Mouse (Mus musculus) layer of hippocampus, adult 8-10 months (tissue): ENCODE results near the gene Anapc11. TPM values are rescaled to one million over a fixed set of nuclear protein-coding genes. Genes with fewer than 3 reads are reported as not detected.

Source experiments
- DNase-seq, 2 experiments: peaks; one replicate each; pipeline ENCODE4 v3.0.0; 2022; ENCODE audit warnings: low spot score in 2 of 2
- microRNA-seq, 2 experiments: library from miRNA; unstranded; fragments of <30 nt; microRNA quantifications; one replicate each; pipeline ENCODE4 v1.2.0; 2022
- total RNA-seq, 4 experiments: library from RNA; stranded (reverse); gene quantifications; 2 replicates each; pipeline ENCODE4 v1.2.4; 2022

Gene Anapc11
- total RNA-seq, 4 experiments from 2014 or later: 91.1 to 99.6 (median 93.6) TPM

DNA sequence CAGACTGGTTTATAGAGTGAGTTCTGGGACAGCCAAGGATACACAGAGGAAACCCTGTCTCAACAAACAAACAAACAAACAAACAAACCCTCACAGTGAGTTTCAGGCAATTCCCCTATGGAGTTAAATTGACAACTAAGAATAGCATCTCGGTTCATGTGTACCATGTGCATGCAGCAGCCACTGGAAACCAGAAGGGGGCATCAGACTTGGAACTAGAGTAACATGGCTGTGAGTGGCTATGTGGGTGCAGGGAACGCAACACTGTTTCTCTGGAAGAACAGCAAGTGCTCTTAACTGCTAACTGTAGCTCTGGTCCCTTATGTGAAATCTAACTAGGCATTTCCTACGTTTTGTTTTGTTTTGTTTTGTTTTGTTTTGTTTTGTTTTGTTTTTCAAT lies 53.7 kb downstream of the Anapc11 start:
- no peak for DNase-seq

GRCm38 (mm10) chr11:120654741-120655140 lies 56.5 kb downstream of the Anapc11 start:
- DNase-seq: no peak

DNA sequence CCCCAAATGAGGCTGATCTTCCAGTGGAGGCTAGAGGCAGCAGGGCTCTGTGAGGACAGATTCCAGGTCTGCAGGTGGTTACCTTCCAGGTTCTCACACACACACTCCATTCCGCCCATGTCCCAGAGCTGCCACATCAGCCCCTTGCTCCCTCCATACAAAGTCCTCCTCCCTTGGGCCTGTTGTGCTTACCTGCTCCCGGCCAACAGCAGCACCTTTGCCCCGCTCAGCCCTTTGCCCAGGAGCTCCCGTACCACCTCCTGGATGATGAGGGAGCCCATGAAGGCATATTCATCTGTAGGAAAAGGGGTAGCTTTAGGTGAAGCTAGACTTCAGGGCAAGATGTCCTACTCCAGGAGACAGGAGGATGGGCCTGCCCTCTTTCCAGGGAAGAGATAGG lies 59.1 kb downstream of the Anapc11 start:
- no peak for DNase-seq

Small RNAs within 50 kb of the gene (microRNA-seq; reads per million reads assigned to microRNA genes)
- 0.32 to 2.0 reads per million in 2 experiments for gene Mir6936

Other genes starting within 250 kb of the Anapc11 start
- 1,000 to 10,000 TPM; 1,218 to 1,398 (median 1,309) TPM for gene Actg1, start 249.9 kb upstream of the Anapc11 start, total RNA-seq
- under 1 TPM in 3 of 4 experiments, not detected in 1; 0.49 to 0.79 (median 0.73) TPM for gene Fscn2, start 236.9 kb upstream of the Anapc11 start, total RNA-seq
- 10 to 100 TPM; 16.8 to 19.8 (median 18.7) TPM for gene Faap100, start 219.7 kb upstream of the Anapc11 start, total RNA-seq
- 10 to 100 TPM; 62.8 to 68.5 (median 66.1) TPM for gene Nploc4, start 160.7 kb upstream of the Anapc11 start, total RNA-seq
- 1 to 10 TPM in 1 of 4 experiments, not detected in 3; 2.4 TPM for gene Tspan10, start 155.8 kb upstream of the Anapc11 start, total RNA-seq
- gene Pde6g, start 144.9 kb upstream of the Anapc11 start, total RNA-seq: under 1 TPM in 3 of 4 experiments, not detected in 1; 0.38 to 0.91 (median 0.50) TPM
- gene Oxld1, start 140.4 kb upstream of the Anapc11 start, total RNA-seq: 10 to 100 TPM; 15.7 to 19.0 (median 17.2) TPM
- gene Ccdc137, start 140.3 kb upstream of the Anapc11 start, total RNA-seq: 10 to 100 TPM; 24.7 to 37.0 (median 27.4) TPM
- 10 to 100 TPM; 46.9 to 50.6 (median 50.3) TPM for gene Arl16, start 130.8 kb upstream of the Anapc11 start, total RNA-seq
- gene Mrpl12, start 113.8 kb upstream of the Anapc11 start, total RNA-seq: 10 to 100 TPM; 63.7 to 66.0 (median 64.4) TPM
- 10 to 100 TPM; 22.9 to 28.6 (median 25.0) TPM for gene Slc25a10, start 106.6 kb upstream of the Anapc11 start, total RNA-seq
- under 1 TPM in 1 of 4 experiments, not detected in 3; 0.25 TPM for gene Gcgr, start 67.7 kb upstream of the Anapc11 start, total RNA-seq
- 10 to 100 TPM; 61.1 to 68.7 (median 63.3) TPM for gene Mcrip1, start 48.7 kb upstream of the Anapc11 start, total RNA-seq
- not detected for gene Ppp1r27, start 47.3 kb upstream of the Anapc11 start, total RNA-seq
- gene P4hb, start 25.2 kb upstream of the Anapc11 start, total RNA-seq: 100 to 1,000 TPM; 119 to 147 (median 134) TPM
- 100 to 1,000 TPM; 268 to 314 (median 278) TPM for gene Arhgdia, start 16.8 kb upstream of the Anapc11 start, total RNA-seq
- gene Alyref, start 56 bp upstream of the Anapc11 start, total RNA-seq: 10 to 100 TPM; 38.1 to 61.8 (median 52.9) TPM
- 1 to 10 TPM in 3 of 4 experiments, not detected in 1; 1.3 to 2.7 (median 1.5) TPM for gene Npb, start 10.1 kb downstream of the Anapc11 start, total RNA-seq
- gene Pcyt2, start 19.5 kb downstream of the Anapc11 start, total RNA-seq: 100 to 1,000 TPM; 142 to 164 (median 149) TPM
- 10 to 100 TPM; 43.5 to 49.9 (median 45.4) TPM for gene Sirt7, start 26.8 kb downstream of the Anapc11 start, total RNA-seq
- gene Mafg, start 35.2 kb downstream of the Anapc11 start, total RNA-seq: 10 to 100 TPM; 70.7 to 89.1 (median 77.4) TPM
- gene Pycr1, start 45.3 kb downstream of the Anapc11 start, total RNA-seq: 1 to 10 TPM; 1.1 to 1.6 (median 1.3) TPM
- 1 to 10 TPM; 3.6 to 8.2 (median 6.0) TPM for gene Myadml2, start 49.7 kb downstream of the Anapc11 start, total RNA-seq
- 1 to 10 TPM; 1.5 to 5.4 (median 5.2) TPM for gene Notum, start 62.8 kb downstream of the Anapc11 start, total RNA-seq
- 10 to 100 TPM; 53.0 to 61.0 (median 55.6) TPM for gene Aspscr1, start 74.6 kb downstream of the Anapc11 start, total RNA-seq
- gene Cenpx, start 115.3 kb downstream of the Anapc11 start, total RNA-seq: 10 to 100 TPM; 12.9 to 22.1 (median 17.2) TPM
- gene Lrrc45, start 115.5 kb downstream of the Anapc11 start, total RNA-seq: 10 to 100 TPM; 51.1 to 67.4 (median 65.7) TPM
- 10 to 100 TPM; 33.5 to 43.1 (median 37.5) TPM for gene Rac3, start 123.0 kb downstream of the Anapc11 start, total RNA-seq
- gene Dcxr, start 128.9 kb downstream of the Anapc11 start, total RNA-seq: 10 to 100 TPM in 3 of 4 experiments, 1 to 10 TPM in 1; 8.7 to 21.6 (median 14.5) TPM
- 1 to 10 TPM; 1.6 to 3.7 (median 2.5) TPM for gene Cbr2, start 133.7 kb downstream of the Anapc11 start, total RNA-seq
- gene Hmga1b, start 164.4 kb downstream of the Anapc11 start, total RNA-seq: 10 to 100 TPM; 16.7 to 32.0 (median 24.2) TPM
- gene Rfng, start 185.8 kb downstream of the Anapc11 start, total RNA-seq: 10 to 100 TPM; 55.7 to 63.5 (median 61.8) TPM
- gene Gps1, start 185.9 kb downstream of the Anapc11 start, total RNA-seq: 100 to 1,000 TPM; 141 to 151 (median 144) TPM
- 10 to 100 TPM; 48.3 to 53.3 (median 49.9) TPM for gene Dus1l, start 198.0 kb downstream of the Anapc11 start, total RNA-seq
- gene Fasn, start 226.1 kb downstream of the Anapc11 start, total RNA-seq: 100 to 1,000 TPM; 187 to 227 (median 208) TPM